Mouse (Mus musculus) right cerebral cortex, postnatal 10 days (tissue): Measurements from ENCODE around the gene Klhl40.

ENCODE experiments used
- DNase-seq, 2 experiments: peaks; one replicate each; pipeline ENCODE4 v3.0.0; 2021; ENCODE audit warnings: low spot score in 2 of 2

The Klhl40 gene

DNA sequence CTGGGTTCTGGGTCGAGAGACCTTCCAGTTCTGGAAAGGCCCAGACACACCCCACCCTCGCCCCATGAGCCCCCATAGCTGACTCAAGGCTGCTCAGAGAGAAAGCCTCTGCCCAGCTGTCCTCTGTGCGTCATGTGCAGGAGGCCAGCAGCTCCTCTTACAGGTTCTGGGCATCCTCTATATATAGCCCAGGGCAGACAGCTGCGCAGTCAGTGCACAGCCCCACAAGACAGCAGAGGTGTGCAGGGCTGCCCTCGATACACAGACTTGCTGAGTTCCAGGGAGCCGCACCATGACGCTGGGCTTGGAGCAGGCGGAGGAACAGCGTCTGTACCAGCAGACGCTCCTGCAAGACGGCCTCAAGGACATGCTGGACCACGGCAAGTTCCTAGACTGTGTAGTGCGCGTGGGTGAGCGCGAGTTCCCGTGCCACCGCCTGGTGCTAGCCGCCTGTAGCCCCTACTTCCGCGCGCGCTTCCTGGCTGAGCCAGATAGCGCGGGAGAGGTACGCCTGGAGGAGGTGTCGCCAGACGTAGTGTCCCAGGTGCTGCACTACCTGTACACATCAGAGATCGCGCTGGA is at the start of gene Klhl40:
TSS of gene Klhl40 (plus strand) at position 124 of the 582 bp plus-strand sequence.
- DNase-seq, result peak in 1 of 2 experiments; percentile 55

DNA sequence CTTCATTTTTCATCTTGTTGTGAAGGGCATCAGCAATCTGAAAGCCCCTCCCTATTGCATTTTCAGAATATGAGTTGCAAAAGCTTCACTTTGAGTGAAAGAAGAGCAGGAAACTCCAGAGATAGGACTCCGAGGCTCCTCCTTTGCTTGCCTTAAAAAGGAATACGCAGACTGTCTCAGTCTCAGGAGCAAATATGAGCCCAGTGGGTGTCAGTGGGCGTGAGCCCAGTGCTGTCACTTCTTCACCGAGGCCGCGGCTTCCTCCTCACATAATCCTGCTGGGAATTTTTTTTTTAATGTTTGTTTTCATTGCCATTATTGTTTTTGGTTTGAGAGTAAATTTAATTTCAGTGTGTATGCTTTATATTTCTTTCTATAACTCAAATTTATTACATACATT is 36.9 kb upstream of the Klhl40 start:
- DNase-seq, result no peak

DNA sequence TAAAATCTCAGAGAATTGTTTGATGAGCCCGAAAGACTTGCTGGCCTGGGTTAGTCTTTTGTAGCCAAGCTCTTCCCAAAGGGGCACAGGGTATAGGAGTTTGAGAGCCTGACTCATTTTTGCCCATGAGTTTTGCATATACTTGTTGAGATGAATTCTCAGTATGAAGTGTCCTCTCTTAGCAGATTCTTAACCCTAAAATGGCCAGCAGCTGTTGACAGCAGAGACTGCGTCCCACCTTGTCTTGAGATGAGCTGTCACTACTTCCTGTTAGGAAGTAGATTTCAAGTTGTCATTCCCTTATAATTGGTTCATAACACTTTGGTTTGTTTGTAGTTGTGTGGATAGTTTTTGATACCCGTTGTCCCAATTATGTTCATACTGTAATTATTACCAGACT is 36.2 kb upstream of the Klhl40 start:
- no peak for DNase-seq

DNA sequence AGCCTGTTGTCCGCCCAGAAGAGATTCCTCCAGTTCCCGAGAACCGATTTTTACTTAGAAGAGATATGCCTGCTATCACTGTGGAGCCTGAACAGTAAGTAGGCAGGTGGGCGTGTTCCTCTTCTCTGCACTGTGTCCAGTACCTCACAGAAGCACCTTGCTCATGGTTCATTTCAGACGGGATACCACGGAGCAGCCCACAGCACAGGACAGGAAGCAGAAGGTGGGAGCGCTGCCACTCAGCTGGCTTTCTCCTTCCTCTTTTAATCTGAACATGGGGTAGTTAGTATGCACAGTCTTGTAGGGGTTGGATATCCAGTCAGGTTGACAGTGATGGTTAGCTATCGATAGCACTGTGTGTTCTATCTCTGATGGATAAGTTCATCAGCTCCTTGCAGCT is 33.4 kb upstream of the Klhl40 start:
- DNase-seq, result no peak

DNA sequence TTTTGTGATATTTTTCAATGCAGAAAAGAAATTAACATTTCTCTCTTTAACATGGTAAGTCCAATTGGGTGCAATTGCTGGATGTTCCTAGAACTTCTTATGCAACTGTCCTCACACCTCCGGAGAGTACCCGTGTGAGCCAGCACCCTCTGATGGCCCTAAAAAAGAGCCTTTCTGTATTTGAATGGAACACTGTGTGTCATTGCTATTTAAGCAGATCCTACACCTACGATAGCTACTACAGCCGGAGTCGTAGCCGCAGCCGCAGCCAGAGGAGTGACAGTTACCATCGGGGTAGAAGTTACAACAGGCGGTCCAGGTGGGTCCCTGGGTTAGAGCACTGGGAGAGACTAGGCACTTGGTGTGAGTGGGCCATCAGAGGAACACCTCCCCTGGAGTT is 24.6 kb upstream of the Klhl40 start:
- DNase-seq, result no peak

DNA sequence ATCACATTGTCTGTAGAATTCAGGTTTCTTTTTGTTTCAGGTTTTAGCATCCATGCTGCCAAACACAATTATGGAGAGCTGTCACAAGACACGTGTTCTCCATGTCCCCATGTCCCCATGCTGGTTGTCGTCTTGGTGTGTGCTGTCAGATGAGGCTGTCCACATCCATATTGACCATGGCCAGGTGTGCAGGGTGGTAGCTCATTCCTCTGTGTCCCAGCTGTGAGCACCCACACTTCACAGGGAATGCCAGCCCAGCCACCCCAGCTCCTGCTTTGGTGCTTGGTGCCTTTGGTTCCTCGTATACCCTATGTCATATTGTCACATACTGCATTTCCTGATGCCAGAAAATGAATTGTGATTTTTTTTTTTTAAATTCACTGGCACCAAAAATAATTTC is 22.8 kb upstream of the Klhl40 start:
- peak in 1 of 2 experiments; percentile 26 for DNase-seq

DNA sequence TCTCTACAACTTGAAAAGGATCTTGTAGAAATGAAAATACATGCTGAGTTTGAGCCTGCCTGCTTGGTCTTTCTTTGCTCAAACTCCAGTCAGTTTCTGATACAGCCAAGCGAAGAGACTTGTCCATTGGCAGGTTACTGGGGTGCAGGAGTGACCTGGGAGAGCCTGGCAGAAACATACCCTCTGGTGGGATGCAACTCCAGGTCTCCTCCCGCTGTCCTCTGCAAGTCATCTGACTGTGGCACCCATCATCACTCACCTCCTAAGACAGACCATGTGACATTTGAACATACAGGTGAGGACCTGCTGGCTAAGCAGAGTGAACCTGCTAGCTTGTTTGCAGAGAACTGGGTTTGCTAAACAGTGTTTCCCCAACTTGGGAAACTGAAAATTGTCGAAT is 20.6 kb upstream of the Klhl40 start:
- no peak for DNase-seq

DNA sequence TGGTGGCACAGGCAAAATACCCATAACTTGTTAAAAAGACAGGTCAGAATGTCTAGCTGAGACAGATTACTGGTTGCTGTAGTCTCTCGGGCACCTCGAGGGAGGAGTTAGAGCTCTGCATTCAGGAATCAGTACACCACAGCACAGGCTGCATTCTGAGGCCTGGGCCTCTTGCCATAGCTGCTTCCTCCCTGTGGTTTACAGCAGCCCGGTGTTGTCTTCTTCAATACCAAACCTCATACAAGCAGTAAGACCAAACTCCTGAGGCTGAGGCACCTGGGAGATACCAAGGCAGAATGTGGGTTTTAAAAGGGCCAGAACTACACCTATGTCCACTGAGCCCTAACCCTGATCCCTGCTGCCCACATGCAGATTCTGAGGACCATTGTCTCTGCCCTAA is 20.0 kb upstream of the Klhl40 start:
- peak in 1 of 2 experiments; percentile 62 for DNase-seq

DNA sequence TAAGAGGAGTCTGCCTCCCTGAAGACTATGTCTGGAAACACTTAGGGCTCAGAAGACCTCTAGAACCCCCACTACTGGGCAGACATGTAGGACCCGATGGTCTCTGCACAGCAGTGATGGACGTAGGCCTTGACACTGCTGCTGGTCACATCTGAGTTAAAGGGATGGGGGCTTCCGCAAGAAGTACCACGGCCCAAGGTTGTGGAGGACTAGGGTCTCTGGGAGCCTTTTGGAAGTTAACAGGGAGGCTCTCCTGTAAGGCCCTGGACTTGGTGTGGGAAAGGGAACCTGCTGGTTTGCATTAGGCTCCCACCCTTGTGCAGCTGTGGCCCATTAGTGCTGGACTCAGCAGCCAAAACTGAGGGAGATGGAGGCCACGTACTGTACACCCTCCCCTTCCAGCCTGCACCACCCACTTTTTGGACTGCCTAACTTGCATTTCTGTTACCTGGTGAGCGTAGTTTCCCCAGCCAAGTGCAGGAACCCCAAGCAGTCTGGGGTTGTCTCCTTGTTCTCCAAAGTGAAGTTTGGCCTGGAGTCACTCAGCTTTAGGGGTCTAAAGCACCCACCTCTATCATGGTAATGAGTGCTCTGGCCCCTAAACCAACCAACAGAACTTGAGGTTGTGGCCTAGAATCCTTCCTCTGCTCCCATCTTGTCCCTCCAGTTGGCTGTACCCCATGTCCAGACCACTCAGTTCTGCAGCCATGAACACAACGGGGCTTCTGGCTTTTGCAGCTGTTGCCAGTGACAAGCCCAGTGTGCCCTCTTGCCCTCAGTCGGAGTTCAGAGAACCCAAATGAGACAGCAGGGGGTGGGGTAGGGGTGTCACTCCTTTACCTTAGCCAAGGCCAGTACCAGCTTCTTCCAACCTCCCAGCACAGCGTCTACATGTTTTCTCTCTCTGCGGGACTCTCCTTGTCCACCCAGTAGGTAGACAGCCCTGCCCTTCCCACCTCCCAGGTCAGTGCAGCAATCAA is 19.3 kb upstream of the Klhl40 start:
- peak in 1 of 2 experiments; percentile 46 for DNase-seq

DNA sequence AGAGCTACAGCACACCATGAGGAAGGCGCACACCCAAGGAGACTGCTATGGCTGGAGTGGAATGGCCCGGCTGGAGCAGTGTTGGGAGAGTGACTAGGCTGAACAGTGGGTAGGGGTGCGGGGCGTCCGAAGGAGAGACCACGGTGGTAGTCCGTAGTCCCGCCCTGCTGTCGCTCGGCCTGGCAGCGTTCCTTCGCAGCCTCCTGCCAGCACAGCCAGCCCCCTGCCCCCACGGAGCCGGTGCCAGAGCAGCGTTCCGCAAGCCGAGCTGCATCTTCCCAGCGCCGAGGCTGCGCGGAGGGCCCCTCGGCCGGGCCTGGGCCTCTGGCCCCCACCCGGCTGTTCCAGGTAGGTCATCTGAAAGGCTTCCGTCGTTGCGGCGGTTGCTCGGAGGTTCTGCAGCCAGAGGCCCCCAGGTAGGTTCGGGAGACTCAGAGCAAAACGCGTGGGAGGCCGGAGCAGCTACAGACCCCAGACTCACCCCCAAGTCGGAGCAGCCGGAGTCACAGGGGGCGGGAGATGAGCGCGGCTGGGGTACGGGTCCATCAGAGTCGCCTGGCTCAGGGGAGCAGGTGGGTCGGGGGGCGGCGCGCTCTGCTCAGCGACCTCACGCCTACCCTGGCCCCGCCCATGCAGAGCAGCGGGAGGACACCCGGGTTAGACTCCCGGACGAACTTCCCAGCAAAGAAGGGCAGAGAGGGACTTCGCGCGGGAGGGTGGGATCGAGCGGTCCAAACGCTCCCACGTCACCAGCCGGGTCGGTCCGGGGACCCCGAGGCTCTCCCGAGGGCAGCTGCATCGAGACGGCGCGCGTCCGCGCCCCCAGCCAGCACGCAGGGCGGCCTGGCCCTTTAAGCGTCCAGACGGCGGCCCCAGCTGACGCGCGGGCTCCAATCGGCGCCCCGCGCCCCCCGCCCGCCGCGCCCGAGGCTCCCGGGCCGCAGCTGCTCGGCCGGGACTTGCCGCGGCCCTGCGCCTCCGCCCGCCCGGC is 18.0 kb upstream of the Klhl40 start, which contains the start of gene Zfp651:
TSS of gene Zfp651 (plus strand) at position 240 of the 991 bp plus-strand sequence.
- DNase-seq, result peak; percentile 87

DNA sequence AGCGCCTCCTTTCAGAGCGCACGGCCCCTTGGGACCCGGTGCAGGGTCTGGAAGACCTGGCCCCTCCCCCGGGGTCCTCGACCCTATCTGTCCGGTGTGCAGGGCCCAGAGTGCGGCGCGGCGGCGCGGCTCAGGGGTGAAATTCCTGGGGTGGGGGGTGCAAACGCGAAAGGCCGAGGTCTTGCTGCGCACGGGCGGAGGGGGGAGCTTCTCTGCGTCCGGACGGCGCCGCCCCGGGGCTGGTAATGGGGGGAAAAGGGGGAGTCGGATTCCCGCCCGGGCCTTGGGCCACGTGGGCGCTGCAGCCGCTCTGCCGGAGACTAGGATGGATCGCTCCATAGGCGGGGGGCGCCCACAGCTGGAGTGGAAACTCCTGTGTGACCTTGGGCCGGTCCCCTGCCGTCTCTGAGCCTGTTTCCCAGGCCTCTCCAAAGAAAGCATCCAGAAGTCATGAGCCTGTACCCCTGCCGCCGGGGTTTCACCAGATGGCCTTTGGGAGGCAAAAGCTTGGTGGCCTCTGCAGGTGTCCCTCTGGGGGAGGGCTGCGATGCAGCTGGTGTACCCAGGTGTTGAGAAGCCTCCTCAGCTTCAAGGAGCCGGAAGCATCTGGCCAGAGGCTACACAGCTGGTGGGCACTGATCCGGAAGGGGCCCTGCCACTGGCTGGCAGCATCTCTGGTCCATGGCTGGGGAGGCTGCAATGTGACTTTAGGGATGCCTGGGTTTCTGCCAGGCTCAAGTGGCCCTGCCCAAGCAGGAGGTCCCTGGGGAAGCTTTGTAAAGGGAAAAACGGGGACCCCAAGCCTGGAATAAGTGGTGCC is 16.9 kb upstream of the Klhl40 start:
- peak; percentile 77 to 78 for DNase-seq

DNA sequence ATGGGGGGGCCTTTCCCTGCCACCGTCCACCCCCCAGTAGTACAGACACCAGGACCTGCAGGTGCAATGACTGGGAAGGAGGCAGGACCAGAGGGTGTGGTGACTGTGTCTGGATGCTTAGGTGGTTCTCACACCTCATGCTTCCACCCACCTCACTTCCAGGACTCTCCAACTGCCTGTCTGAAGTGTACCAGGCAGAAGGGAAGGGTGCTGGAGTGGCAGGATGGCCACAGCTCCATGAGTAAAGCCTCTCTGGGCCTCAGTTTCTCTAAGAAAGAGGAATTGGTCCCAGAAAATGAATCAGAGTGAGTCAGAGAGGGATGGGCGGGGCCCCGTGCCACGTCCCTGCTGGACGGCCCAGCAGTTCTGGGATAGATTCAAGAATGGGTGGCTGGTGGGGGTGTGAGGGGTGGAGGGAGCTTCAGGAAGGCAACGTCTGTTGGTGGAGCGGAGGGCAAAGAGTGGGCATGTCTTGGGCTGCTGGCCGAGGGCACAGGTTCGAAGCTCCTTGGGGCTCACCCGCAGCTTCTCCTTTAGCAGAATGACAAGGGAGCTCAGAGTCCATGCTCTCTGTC is 16.2 kb upstream of the Klhl40 start:
- DNase-seq, result peak in 1 of 2 experiments; percentile 29

DNA sequence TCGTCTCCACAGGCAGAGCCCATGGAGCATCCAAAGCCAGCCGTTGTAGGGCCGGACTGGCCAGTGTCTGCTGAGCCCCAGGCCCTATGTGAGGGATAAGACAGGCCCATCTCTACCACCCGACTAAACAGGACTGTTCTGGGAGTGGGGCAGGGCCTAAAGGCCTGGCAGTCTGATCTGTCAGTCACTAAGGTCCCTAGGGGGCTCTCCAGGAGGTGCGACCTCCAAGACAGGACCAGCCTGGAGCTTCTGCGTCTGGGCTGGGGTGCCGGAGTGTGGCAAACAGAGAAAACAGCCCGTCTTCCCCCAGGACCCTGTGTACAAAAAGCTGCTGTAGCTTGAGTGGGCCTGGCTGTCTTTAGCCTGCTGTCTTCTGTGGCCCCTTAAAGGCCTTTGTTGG is 15.6 kb upstream of the Klhl40 start:
- peak in 1 of 2 experiments; percentile 37 for DNase-seq

DNA sequence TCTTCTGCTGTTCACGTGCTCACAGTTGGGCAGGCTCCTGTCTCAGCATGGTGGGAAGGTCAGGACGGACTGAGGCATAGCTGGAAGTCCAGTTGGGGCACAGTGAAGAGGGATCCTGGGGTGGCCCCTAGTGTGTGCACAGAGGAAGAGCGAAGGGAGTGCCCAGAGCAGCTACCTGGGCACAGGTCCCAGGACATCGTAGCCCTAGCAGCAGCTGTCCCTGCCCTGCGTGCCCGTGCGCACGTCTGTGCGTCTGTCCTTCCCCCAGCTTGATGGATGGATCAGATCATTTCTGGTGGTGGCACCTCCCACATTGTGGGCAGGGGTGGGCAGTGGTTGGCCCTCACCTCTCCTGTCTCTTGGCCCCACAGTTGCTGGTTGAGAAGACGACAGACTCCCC is 15.2 kb upstream of the Klhl40 start:
- DNase-seq, result peak in 1 of 2 experiments; percentile 34

DNA sequence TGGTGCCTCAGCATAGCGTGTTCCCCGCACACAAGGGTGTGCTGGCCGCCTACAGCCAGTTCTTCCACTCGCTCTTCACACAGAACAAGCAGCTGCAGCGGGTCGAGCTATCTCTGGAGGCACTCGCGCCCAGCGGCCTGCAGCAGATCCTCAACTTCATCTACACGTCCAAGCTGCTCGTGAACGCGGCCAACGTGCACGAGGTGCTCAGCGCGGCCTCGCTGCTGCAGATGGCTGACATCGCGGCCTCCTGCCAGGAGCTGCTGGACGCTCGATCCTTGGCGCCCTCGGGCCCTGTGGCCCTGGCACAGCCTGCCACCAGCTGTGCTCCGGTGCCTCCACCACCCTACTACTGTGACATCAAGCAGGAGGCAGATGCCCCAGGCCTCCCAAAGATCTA is 14.6 kb upstream of the Klhl40 start:
- peak in 1 of 2 experiments; percentile 48 for DNase-seq

DNA sequence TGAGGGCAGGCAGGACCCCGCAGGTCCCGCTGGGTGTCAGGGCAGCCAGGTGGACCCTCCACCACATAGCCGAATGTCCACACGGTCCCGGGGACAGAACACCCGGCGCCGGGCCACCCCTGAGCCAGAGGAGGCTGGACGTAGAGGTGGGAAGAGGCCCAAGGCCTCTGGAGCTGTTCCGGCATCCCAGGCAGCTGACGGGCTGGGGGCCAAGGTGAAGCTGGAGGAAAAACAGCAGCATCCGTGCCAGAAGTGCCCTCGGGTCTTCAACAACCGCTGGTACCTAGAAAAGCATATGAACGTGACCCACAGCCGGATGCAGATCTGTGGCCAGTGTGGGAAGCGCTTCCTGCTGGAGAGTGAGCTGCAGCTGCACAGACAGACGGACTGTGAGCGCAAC is 13.7 kb upstream of the Klhl40 start:
- DNase-seq, result peak in 1 of 2 experiments; percentile 64

DNA sequence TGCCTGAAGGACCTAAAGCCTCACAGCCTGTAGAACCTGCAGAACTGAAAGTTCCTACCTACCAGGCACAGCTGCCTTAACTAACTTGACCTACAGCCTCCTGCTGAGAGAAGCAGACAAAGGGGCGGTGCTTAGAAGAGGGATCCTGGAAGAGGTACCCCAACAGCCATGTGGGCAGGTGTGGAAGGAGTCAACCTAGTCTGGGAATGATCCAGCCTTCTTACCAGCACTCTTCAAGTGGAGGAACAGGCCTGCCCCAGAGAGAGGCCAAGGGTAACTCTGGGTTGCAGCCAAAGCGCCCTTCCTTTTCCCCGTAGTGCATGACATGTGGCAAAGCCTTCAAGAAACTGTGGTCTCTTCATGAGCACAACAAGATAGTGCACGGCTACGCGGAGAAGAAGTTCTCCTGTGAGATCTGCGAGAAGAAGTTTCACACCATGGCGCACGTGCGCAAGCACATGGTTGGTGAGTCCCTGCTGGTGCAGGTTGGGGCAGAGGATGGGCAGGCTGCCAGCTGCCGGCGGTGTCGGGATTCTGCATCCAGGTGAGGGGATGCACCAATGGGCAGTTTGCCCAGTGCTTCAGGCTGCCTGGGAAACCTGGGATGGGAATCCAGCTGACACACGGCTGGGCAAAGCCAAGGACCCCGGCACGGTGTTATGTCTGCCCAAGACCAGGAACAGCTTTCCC is 12.1 kb upstream of the Klhl40 start:
- DNase-seq, result peak in 1 of 2 experiments; percentile 50

DNA sequence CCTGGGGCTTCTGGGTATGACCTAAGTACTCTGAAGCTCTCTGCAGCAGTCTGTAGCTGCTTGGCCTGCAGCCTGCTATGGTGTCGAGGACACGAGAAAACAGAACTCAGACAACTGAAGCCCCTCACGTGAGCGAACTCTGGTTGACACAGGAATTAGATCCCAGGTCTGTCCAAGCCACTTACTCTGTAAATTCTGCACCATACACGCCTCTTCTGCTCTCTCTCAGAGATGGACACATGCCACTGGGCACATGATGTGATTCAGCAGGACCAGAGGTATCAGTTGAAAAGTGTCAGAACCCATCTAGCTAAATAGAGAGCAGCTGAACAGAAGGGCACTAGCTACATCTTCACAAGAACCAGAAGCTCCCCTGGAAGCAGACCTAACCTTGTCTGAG is 5.0 kb upstream of the Klhl40 start:
- DNase-seq, result no peak

DNA sequence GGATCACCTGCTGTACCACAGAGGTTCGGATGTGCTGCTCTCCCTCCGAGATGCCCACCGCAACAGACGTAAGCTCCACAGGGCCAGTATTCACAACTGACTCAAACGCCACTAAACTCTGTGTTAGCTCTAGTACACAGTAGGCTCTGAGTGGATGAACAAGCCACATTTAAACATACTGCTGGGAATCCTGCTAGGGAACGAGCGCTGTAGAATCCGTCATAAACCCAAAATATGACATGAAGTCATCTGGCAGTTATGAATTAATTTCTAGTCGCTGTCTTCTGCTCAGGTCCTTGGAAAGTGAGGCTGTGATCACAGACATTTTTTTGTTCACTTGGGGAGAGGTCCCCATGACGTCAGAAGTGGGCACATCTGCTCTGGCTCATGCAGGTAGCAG is 1.5 kb upstream of the Klhl40 start:
- no peak for DNase-seq

DNA sequence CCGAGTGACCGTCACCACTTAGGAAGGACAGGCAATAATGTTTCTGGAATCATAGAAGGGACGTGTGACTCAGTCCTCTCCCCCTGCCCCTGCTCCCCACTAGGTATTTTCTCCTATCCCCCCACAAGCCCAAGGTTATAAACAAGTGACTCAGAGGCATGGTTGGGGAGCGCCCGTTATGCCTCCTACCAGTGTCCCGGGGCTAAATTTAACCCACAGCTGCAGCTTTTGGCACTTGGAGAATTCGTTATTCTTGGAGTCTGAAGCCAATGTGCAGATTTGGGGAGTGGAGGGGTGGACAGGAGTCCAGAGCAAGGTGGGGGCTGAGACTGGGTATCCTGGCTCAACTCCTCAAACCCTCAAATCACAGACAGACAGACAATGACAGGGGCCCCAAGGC is 896 bp upstream of the Klhl40 start:
- DNase-seq, result no peak
